Mouse (Mus musculus) retina, adult 2 months (tissue): ENCODE results near the gene Rgs8.

Experiments used
- DNase-seq: peaks from one replicate; pipeline ENCODE4 v3.0.0-alpha.2; 2012; ENCODE audit warnings: low read depth, low spot score

Rgs8 gene

GRCm38 (mm10) chr1:153652938-153653623 is at the start of gene Rgs8:
Rgs8 (plus strand) TSS chr1:153653025.
- no peak for DNase-seq

- no peak for DNase-seq
Measured at GRCm38 (mm10) chr1:153617340-153617830, 35.4 kb upstream of the Rgs8 start.

GRCm38 (mm10) chr1:153623036-153623435 is 29.8 kb upstream of the Rgs8 start:
- DNase-seq, result no peak

- DNase-seq, result no peak
Measured at GRCm38 (mm10) chr1:153632686-153633085, 20.1 kb upstream of the Rgs8 start.

GRCm38 (mm10) chr1:153635056-153635455 is 17.8 kb upstream of the Rgs8 start:
- DNase-seq, result no peak

- no peak for DNase-seq
Measured at GRCm38 (mm10) chr1:153635521-153635920, 17.3 kb upstream of the Rgs8 start.

- DNase-seq, result no peak
Measured at GRCm38 (mm10) chr1:153636821-153637220, 16.0 kb upstream of the Rgs8 start.

GRCm38 (mm10) chr1:153641492-153641939 is 11.3 kb upstream of the Rgs8 start:
- DNase-seq, result no peak

GRCm38 (mm10) chr1:153641940-153642501 is 10.8 kb upstream of the Rgs8 start:
- no peak for DNase-seq

GRCm38 (mm10) chr1:153653674-153654073 is 849 bp downstream of the Rgs8 start:
- no peak for DNase-seq

- DNase-seq, result no peak
Measured at GRCm38 (mm10) chr1:153659666-153660065, 6.8 kb downstream of the Rgs8 start.

- no peak for DNase-seq
Measured at GRCm38 (mm10) chr1:153660982-153661688, 8.3 kb downstream of the Rgs8 start.

GRCm38 (mm10) chr1:153661689-153662002 is 8.8 kb downstream of the Rgs8 start:
- DNase-seq, result no peak

GRCm38 (mm10) chr1:153662362-153662761 is 9.5 kb downstream of the Rgs8 start:
- no peak for DNase-seq

- no peak for DNase-seq
Measured at GRCm38 (mm10) chr1:153665066-153665715, 12.4 kb downstream of the Rgs8 start.

- no peak for DNase-seq
Measured at GRCm38 (mm10) chr1:153666236-153666635, 13.4 kb downstream of the Rgs8 start.

GRCm38 (mm10) chr1:153667244-153667727 is 14.5 kb downstream of the Rgs8 start:
- no peak for DNase-seq

GRCm38 (mm10) chr1:153667781-153668180 is 15.0 kb downstream of the Rgs8 start:
- no peak for DNase-seq

- DNase-seq, result no peak
Measured at GRCm38 (mm10) chr1:153669086-153669485, 16.3 kb downstream of the Rgs8 start.

- DNase-seq, result no peak
Measured at GRCm38 (mm10) chr1:153669728-153670127, 16.9 kb downstream of the Rgs8 start.

GRCm38 (mm10) chr1:153671352-153671751 is 18.5 kb downstream of the Rgs8 start:
- no peak for DNase-seq

GRCm38 (mm10) chr1:153672698-153673097 is 19.9 kb downstream of the Rgs8 start:
- DNase-seq, result no peak
